Mouse (Mus musculus) inflammation-experienced regulatory T-cells, adult 16 weeks (primary cell): ENCODE measurements around the gene Edar. TPM values are rescaled to one million over a fixed set of nuclear protein-coding genes. Genes with fewer than 3 reads are reported as not detected.

Experiments
- polyA plus RNA-seq: library from polyadenylated mRNA; unstranded; fragments of 100-300 nt; shearing (Covaris generic); gene quantifications from one replicate; pipeline ENCODE4 v1.2.1, GENCODE M21; 2017

The Edar gene
- polyA plus RNA-seq: not detected

GRCm38 (mm10) chr10:58675533-58675932 is at the start of gene Edar:
TSS of gene Edar (minus strand) at chr10:58675654.

DNA sequence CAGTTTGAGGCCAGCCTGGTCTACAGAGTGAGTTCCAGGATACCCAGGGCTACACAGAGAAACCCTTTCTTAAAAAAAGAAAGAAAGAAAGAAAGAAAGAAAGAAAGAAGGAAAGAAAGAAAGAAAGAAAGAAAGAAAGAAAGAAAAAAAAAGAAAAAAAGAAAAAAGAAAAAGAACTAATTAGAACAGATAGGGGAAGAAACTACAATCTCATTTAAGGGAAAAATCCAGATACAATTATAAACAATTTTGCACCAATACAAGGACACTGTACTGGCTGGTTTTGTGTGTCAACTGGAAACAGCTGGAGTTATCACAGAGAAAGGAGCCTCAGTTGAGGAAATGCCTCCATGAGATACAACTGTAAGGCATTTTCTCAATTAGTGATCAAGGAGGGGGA is 42.7 kb upstream of the Edar start, which contains the start of gene Gm17542:
Gene Gm17542 (minus strand): TSS at position 101 of the 400 bp plus-strand sequence.

Other genes with a start within 250 kb of the Edar start
- 77.9 TPM for gene Ranbp2, start 228.7 kb downstream of the Edar start, polyA plus RNA-seq
- 3.7 TPM for gene Ccdc138, start 177.7 kb downstream of the Edar start, polyA plus RNA-seq
- not detected for gene Gm17542, start 42.6 kb upstream of the Edar start, polyA plus RNA-seq
- gene Sh3rf3, start 137.7 kb upstream of the Edar start, polyA plus RNA-seq: not detected